Mouse (Mus musculus): ENCODE results near the gene Nelfb.
A peak's percentile ranks its signal among the peaks of the same experiment; 100 is the strongest.
"Not testable (repeated sequence)": the region's sequence is repeated elsewhere in the genome, so short reads cannot be mapped to it uniquely, and the experiment has no call there.

The Nelfb gene

DNA sequence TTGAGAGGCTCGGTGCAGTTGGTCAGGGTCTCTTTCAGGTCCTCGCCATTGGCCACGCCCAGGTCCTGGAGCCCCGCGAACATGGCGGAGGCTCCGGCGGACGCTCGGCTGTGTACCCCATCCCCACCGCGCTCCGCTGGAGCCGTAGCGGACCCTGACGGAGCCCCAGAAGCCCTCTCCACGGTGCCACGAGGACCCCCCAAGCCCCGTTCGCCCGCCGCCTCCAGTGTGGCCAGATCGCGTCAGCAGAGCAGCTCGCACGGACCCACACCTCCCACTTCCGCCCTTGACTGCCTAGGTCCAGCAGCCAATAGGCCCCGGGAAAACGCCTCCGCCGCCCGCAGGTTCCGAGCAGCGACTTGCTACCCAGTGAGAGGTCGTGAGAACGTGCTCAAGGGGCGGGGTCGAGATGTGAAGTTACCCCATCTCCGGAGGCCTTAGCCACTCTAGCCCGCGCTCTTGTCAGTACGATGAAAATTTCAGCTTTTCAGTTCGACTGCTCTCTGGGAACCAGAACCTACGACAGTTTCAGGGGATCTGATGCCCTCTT is at the start of gene Nelfb:
Gene Nelfb, minus strand, starts transcription at position 369 of the 550 bp plus-strand sequence.
- peak; percentile 92 for DNase-seq

DNA sequence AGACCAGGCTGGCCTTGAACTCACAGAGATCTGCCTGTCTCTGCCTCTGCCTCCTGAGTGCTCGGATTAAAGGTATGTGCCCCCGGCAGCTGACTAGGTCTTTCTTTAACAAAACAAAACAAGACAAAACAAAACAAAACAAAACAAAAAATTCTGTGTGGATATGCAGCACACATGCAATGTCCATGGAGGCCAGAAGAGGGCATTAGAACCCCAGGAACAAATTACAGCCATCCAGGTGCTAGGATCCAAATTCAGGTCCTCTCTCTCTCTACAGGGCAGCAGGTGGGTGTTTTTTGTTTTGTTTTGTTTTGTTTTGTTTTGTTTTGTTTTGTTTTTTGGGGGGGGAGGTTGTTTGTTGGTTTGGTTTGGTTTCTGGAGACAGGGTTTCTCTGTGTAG is 47.6 kb upstream of the Nelfb start:
- DNase-seq: no peak

DNA sequence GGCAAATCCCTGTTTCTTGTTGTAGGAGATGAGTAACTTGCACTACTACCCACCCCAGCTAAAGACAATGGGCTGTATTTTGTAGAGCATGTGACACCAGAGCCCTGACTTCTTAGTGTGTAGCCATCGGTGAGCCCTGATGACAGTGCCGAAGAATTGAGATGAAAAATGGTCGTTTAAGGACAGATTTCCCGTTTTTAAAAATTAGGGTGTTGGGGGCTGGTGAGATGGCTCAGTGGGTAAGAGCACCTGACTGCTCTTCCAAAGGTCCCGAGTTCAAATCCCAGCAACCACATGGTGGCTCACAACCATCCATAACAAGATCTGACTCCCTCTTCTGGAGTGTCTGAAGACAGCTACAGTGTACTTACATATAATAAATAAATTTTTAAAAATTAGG is 46.0 kb upstream of the Nelfb start:
- not testable (repeated sequence) for DNase-seq

DNA sequence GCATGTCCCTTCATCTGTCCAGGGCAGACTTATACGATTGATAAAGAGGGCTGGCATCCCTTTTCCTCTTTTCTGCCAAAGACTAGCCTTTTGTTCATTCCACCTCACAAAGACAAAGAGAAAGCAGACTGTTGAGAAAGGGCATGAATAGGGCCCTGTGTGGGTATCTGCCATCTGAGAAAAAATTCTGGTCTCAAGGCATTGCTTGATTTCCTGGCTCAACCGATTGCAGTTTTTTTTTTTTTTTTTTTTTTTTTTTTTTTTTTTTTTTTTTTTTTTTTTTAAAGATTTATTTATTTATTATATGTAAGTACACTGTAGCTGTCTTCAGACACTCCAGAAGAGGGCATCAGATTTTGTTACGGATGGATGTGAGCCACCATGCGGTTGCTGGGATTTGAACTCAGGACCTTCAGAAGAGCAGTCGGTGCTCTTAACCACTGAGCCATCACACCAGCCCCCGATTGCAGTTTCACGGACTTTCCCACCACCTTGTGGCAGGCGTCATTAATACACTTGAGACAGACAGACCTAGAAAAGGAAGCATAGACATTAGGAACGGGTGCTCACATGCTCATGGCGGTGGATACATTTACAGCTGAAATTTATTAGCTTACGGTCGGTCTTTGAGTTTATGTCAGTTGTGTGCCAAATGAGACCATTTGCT is 45.3 kb upstream of the Nelfb start:
- DNase-seq: peak; percentile 72

DNA sequence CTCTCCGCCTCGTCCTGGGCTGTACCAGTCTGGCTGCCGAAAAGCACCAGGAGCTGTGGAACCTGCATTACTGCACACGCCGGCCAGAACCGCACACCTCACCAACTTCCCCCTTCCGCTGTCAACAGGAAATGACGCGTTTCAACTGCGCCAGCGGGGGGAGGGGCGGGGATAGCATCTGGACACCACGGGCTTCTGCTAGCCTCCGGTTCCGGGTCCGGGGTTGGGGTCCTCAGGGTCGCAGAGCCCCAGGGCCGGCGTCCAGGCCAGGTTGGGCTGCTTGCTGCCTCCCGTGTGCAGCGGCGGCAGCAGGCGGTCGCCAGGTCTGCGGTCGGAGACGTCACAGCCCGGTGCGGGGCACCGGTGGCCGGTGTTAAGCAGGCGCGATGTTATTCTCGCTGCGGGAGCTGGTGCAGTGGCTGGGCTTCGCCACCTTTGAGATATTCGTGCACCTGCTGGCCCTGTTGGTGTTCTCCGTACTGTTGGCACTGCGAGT is 44.0 kb upstream of the Nelfb start, which contains the start of gene Tmem203:
Gene Tmem203, plus strand, starts transcription at position 156 of the 496 bp plus-strand sequence.
- peak; percentile 87 for DNase-seq

DNA sequence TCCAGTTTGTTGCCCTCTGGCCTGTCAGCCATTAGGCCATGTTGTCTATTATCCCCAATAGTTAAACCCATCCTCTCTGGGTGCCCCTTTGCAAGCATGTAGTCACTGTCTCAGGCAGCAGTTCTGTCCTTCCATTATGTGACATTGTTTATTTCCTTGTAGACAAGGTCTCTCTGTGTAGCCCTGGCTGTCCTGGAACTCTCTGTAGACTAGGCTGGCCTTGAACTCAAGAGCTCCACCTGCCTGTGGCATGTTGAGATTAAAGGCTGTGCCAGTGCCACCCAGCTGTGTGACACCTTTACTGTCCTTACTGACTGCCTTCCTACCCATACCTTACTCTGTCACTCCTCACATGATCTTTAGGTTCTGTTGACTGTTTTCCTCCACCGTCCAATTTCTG is 41.0 kb upstream of the Nelfb start:
- no peak for DNase-seq

DNA sequence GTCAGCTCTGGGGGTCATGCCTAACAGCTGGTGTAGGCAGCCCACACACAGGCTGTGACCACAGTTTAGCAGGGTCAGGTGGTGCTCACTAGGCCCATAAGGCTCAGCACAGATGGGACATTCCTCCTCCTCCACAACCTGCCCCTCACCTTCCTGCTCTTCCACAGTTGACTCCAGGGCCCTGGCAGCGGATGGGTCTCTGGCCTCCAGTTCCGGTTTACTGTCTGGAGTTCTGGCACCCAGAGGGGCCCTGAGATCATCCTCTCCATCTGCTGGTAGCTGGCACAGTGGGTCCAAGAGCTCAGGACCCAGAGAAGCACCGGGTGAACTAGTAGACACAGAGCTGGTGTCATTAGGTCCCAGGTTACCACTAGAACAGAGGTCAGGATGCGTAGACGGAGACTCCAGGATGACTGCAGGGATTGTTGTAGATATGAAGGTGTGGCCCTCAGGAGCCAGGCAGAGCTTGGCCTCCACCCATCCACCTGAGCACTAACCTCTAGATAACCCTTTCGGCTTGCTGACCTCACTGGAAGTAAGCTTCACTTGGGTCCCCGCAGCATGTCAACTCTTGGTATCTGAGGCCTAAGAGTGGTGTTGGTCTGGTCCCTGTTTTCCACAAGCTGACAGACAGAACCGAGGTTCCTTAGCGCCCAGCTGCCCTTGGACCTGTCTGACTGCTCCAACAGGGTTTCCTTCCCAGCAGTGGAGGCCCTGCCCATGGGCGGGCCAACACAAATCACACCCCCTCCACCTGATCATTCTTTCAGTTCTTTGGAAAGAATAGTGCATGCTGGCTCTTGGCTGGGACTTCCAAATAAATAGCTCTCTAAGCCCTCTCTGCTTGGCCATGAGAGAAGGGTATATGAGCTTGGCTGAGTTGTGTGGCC is 35.1 kb upstream of the Nelfb start, which contains the start of gene AL732309.1:
Gene AL732309.1, minus strand, starts transcription at position 681 of the 890 bp plus-strand sequence.
- no peak for DNase-seq

DNA sequence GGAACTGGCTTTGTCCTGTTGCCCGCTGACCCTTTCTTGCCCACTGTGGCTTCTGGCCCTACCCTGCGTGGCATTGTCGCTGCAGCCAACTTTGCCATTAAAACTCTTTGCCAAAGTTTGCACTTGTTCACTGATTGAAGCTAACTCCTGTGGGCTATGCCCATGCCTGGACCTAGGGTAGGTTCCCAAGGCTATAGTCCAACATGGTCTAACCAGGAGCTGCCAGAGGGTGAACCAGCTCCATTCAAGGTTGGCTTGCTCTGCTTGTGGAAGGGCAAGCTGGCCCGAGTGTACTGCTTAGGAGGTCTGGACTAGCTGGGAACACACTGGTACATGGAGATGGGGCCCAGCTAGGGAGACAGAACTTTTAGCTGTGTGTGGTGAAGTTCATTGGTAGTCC is 32.9 kb upstream of the Nelfb start:
- DNase-seq: no peak

DNA sequence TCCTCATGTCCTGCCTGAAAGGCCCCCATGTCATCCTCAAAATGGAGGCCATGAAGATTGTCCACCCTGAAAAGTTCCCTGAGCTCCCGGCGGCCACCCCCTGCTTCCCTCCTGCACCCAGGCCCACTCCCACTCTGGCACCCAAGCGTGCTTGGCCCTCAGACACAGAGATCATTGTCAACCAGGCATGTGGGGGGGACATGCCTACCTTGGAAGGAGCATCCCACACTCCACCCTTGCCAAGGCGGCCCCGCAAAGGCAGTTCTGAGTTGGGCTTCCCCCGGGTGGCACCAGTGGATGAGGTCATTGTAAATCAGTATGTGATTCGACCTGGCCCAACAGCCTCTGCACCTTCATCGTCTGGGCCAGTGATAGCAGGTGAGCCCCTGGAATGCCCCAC is 32.1 kb upstream of the Nelfb start:
- DNase-seq: no peak

DNA sequence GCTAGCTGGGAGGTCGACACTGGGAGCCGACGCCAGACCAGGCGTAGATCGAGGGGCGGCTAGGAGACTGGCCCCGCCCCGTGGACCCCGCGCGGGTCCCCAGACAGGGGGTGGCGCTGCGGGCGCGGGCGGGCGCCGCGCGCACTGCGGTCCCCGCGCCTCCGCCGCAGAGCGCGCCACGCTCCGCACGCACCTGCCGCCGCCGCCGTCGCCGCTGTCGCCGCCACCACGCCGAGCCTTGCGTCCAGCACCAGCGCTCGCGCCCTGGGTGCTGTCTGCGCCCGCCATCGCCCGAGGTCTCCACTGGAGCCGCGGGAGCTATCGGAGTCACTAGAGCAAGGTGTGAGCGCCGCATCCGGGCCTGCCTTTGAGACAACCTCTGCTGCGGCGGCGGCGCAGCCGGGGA is 30.8 kb upstream of the Nelfb start, which contains the start of the genes Rnf208 and Cysrt1:
Gene Rnf208, plus strand, starts transcription at position 155 of the 406 bp plus-strand sequence.
Gene Cysrt1, minus strand, starts transcription at position 352 of the 406 bp plus-strand sequence.
- no peak for DNase-seq

DNA sequence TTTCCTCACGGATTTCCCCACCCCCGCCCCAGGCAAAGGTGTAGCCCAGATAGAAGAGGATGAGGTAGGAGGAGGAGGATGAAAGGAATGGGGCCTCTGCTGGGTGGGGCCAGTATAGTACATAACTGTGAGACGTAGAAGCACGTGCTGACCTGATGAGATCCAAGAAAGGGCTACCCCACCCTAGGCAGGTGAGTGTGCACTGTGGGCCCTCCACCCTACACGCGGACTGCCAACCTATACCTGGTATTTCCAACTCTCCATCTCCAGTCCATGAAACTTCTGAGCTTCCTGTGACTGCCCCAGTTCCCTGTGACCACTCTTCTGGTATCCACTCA is 30.1 kb upstream of the Nelfb start:
- DNase-seq: no peak

DNA sequence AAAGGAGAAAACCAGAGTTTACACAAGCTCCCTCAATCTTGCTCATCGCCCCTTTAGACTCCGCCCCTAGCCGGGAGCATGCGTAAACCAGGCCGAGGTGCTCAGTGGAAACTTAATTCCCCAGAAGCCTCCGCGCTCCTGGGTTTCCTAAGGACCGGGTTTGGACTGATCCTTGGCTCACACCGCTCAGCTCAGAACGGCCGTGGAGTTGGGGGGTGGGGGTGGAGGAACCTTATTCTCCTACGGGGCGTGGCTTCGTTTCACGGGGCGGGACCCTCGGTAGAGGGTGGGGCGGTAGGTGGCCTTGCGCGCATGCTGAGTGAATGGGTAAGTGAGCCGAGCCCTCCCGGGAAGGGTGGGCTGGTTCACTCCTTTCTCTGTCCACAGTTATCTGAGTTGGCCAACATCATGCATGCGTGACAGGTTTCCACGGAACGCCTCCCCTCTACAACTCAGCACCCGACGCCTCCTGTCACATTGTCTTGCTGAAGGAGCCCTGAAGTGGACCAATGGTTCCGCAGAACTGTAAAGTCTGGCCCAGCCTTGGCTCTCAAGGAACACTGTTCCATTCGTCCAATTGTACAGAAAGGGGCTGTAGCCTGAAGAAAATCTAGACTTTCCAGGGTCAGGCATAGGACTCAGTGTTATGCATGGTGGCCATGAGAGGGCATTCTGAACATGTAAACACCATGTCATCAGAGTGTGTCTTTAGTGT is 29.6 kb upstream of the Nelfb start:
- DNase-seq: peak; percentile 76

DNA sequence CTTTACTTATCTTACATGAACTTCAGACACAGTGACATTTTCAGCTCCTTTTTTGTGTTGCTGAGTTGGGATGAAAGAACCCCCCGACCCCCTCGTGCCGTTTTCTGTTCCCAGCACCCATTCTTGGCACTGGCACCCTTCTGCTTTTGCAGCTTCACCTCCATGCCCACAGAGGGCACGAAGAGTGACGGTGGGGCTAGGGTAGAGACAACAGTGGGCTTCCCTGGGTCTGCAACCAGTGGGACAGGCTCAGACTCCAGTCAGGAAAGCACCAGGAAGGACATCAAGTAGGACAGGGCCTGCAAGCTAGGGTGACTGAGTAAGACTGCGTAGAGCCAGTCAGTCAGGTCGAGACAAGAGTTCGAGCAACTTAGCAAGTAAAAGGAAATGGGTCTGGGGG is 29.0 kb upstream of the Nelfb start:
- no peak for DNase-seq

DNA sequence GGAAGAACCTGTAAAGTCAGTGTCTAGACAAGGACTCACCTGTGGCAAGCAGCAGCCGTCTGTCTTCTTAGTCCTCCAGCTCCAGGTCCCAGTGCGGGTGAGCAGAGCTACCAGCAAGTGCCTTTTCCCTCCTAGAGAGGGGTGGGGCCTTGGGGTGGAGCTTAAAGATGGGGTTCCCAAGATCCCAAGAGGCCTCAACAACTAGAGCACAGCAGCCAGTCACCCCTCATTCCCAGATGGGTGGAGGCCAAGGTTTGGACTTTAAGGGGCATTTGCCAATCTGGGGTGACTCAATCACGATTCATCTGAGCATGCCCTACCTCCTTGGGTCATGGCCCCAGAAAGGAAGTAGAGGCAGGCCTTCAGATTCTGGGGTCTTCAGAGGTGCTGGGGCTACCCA is 28.5 kb upstream of the Nelfb start:
- DNase-seq: no peak

DNA sequence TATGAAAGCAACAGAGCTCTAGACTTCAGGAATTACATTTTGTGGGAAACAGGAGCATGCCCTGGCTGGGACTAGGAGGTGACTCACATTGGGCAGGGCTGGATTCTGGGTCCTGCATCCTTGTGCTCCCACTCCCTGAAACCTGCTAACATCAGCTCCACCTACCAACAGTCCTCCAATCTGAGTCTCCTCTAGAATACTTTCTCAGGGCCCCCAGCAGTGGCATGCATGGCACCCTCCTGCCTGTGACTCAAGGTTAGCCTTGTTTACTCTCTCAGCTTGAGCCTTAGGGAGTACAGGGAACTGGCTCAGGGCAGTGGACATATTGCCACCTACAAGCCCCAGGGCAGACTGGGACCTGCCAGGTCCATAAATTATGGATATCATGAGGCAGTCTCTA is 26.8 kb upstream of the Nelfb start:
- DNase-seq: no peak

DNA sequence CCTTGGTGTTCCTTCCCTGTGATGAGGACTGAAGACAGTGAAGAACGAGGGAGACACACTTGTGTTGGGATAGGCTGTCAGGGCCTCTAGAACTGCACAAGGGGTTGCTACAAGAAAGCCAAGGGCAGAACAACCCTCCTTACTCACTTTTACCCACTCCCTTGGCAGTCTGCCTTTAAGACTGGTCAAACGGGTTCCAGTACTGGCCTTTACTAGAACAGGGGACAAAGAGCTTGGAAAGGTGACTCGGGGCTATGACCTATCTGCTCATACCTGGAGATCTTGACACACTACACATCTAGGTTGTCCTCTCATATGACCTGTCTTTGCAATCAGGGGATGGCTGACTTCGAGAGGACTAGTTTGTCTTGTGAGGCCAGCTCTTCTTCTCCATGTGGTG is 26.2 kb upstream of the Nelfb start:
- peak; percentile 69 for DNase-seq

DNA sequence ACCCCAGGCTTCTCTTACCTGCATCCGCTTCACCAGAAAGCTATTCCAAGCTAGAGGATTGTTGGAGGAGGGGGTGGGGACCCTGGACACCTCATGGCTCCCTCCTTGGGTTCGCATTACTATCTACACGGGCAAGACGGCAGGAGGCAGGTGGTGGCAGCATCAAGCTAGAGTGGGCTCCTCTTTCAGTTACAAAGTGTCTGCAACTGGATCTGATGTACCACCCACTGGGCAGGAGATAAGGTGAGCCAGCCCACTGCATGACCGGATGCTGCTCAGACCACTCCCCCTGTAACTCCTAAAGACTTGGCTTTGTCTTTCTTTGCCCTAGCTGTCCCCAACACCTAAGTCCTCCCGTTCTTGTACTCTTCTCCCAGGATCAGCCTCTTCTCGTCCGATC is 25.3 kb upstream of the Nelfb start, which contains the start of gene Rnf224:
Gene Rnf224, minus strand, starts transcription at position 174 of the 400 bp plus-strand sequence.
- DNase-seq: no peak

DNA sequence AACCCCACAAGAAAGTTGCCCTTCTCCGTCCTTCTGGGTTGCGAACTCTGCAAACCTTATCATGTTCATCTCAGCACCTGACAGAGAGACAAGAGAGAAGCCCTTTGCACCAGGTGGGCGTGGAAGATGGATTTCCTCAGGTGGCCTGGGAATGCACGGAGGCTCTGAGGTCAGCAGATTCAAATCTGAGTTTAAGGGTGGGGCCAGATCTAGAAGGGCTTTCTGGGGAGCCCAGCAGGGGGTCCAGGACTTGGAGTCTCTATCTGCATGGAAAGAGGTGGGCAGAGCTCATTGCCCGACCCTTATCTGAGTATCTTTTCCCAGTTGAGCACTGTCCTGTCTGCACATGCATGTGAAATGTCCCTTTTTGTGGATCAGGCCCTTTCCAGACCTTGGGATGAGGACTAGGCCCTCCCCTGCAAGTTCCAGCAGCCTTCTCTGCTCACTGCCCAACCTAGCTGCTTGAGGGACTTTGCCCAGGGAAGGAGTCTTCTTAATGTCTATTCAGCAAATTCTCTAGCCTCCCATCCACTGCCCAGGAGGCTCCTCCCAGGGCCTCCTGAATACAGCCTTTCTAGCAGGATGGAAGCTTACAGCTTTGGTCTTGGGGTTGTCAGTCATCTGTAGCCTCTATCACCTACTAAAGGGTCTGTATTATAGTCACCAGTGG is 23.4 kb upstream of the Nelfb start:
- no peak for DNase-seq

DNA sequence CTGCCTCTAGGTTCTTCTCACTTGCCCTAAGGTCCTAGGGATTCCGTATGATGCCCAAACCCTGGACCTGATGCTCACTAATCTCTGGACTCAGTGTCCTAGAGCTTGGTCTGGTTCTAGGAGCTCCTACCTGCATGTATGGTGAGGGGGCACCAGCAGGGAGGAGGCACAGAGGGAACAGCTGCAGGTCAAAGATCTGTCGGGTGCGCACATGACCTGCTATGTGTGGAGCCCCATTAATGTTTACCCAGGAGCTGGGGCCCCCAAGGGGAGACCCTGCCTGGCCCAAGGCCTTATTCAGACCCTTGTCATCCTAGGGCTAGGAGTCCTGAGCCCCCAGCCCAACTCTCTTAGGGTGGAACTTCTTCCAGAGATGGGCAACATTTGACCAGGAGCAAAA is 22.8 kb upstream of the Nelfb start, which contains the start of gene Slc34a3:
Gene Slc34a3, minus strand, starts transcription at position 315 of the 400 bp plus-strand sequence.
- no peak for DNase-seq

DNA sequence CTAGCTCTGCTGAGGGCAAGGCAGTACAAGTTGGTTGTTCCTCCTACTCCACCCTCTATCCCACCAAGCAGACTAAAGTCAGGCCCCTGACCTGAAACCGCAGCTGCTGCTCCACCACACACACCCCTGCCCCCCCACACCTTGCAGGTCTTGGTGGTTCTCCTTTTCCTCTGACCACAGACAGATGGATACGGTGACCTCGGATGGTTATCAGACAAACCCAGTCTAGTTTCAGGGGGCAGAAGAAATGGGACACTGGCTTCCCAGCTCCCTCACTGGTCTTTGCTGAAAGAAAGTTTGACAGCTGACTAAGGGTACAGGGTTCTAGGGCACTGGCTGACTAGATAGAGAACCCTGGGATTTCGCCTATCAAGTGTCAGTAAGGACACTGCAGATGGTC is 22.1 kb upstream of the Nelfb start:
- DNase-seq: no peak

DNA sequence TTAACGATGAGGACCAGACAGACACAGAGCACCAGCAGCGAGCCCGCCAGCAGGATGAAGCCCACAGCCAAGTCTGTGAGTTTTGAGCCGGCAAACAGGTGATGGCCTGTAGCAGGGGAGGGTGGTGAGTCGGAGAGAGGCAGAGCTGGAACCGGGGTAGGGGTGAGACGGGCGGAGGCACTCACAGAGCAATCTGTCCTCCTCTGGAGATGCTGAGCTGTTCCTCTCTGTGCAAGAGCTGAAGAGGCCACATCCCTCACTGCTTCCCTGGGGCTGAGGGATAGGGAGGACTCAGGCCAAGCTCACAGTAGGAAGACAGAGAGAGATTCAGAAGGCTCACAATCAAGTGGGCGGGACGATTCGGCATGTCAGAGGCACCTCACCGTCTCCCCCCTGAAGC is 19.7 kb upstream of the Nelfb start:
- no peak for DNase-seq

DNA sequence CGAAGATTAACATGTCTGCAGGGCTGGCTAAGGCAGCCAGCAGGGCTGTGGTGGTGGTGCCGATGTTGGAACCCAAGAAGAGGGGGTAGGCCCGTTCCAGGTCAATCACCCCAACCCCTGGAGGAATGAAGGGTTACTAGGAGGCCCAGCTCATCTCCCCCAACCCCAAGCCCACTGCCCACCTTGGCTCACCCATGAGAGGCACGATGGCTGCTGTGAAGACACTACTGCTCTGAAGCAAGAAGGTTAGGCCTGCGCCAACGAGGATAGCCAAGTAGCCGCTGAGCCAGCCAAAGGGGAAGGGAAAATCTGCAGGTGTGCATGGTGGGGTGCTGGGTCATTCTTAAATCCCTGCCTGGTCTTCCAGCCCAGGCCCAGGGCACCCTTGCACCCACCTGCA is 19.3 kb upstream of the Nelfb start:
- no peak for DNase-seq
